Mouse (Mus musculus) intestine, postnatal 0 days (tissue): ENCODE data around the gene Tfip11. TPM values are rescaled to one million over a fixed set of nuclear protein-coding genes. Genes with fewer than 3 reads are reported as not detected.

Experiments
- ATAC-seq: fragments of 200-750 bp; cut with Nextera tagmentation; 2 replicates; pipeline ENCODE4 v1.8.0; 2017; ENCODE audit warnings: mild to moderate bottlenecking, moderate TSS enrichment, moderate library complexity
- H3K27ac ChIP-seq: fragments of 300-500 bp; sonication (generic); 2 replicates; pipeline ENCODE4 v1.5.1; 2014; ENCODE audit warnings: mild to moderate bottlenecking, low read depth, low read length, moderate library complexity
- H3K27me3 ChIP-seq: fragments of 300-500 bp; sonication (generic); replicated peaks from 2 replicates; pipeline ENCODE4 v1.6.1; 2014; ENCODE audit warnings: low read length, mixed read lengths; ENCODE audit not compliant: control insufficient read depth, insufficient read depth
- H3K36me3 ChIP-seq: fragments of 300-500 bp; sonication (generic); 2 replicates; pipeline ENCODE4 v1.6.1; 2014; ENCODE audit warnings: mild to moderate bottlenecking, moderate library complexity; ENCODE audit not compliant: control insufficient read depth, insufficient read depth
- H3K4me1 ChIP-seq: fragments of 300-500 bp; sonication (generic); replicated peaks from 2 replicates; pipeline ENCODE4 v1.6.1; 2014; ENCODE audit warnings: antibody characterized with exemption, low read length, mixed read lengths; ENCODE audit not compliant: control insufficient read depth, insufficient read depth
- H3K4me2 ChIP-seq: fragments of 300-500 bp; sonication (generic); replicated peaks from 2 replicates; pipeline ENCODE4 v1.6.1; 2014; ENCODE audit warnings: low read depth, mild to moderate bottlenecking, moderate library complexity
- H3K4me3 ChIP-seq: fragments of 300-500 bp; sonication (generic); 2 replicates; pipeline ENCODE4 v1.5.1; 2014; ENCODE audit warnings: low read depth, low read length
- H3K9ac ChIP-seq: fragments of 300-500 bp; sonication (generic); 2 replicates; pipeline ENCODE4 v1.6.1; 2014; ENCODE audit warnings: mild to moderate bottlenecking, low read depth, low read length
- H3K9me3 ChIP-seq: fragments of 300-500 bp; sonication (generic); 2 replicates; pipeline ENCODE4 v1.6.1; 2016; ENCODE audit warnings: mixed run types; ENCODE audit not compliant: control insufficient read depth
- CTCF ChIP-seq: sonication (generic); IDR thresholded peaks from 2 replicates; pipeline ENCODE4 v1.5.1; 2016; ENCODE audit warnings: low read depth, mild to moderate bottlenecking, control low read depth, antibody characterized with exemption, moderate library complexity
- WGBS: fragments of 180-500 bp; shearing (Covaris S2); extraction: QIAGEN DNeasy Blood & Tissue Kit; methylation state at CpG from one replicate; pipeline ENCODE4 v1.1.7; 2014; 5-methylcytosine and 5-hydroxymethylcytosine counted together
- polyA plus RNA-seq: library from polyadenylated mRNA; unstranded; fragments of >200 nt; fragmentation: Nextera tagmentation; extraction: Ambion mirVana; gene quantifications from 2 replicates; pipeline ENCODE4 v1.2.1, GENCODE M21; 2015

The Tfip11 gene
- polyA plus RNA-seq, 1 experiment from 2014 or later, result 13.6 TPM

DNA sequence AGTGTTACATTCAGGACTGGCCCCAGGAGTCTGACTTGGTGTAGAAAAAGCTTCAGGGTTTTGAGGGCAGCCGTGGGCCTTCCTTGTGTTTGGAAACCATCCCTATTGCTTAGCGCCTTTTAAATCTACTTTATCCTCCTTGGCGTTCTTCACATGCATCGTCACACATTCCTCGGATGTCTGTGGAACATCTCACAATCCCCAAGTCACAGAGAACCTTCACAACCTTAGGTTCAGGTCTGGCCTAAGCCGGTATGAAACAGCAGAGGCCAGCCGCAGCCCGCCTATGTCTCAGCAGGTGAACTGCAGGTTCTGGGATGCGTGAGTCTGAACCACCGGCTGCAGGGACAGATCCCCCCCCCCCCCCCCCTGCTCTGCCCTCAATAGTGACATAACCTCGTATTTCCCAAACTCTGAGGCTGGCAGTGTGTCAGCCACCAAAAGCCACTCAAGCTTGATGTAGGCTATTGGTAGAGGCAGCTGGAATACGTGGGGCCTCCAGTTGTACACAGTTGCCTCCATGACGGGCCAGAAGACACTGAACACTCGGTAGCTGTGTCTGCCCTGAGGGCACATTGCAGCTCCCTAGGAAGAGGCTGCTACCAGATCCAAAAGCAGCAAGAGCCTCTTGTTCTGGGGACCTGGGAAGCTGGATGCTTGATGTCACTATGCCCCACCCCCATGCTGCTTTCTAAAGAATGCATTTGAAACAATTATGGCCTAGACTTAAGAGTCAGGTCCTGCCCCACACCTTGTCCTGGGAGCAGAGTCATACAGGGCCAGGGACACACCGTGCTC is 45.1 kb upstream of the Tfip11 start:
- TF ChIP-seq CTCF, result no peak
- Histone ChIP-seq H3K4me3 (no peak overlapping the region), H3K9ac (no peak overlapping the region), H3K27me3 (no peaks in the 10 kb centered on the region), H3K9me3 (no peaks in the 10 kb centered on the region), H3K27ac (no peak overlapping the region), H3K4me1 (peaks cover 6% of the 10 kb centered on the region; the same call in 1 of the 2 replicates), H3K36me3 (no peaks in the 10 kb centered on the region), H3K4me2 (no peak overlapping the region)
- 61% methylated on average over 15 of the region's 15 CpGs for WGBS
- ATAC-seq, result no peak

GRCm38 (mm10) chr5:112281676-112282075 is 44.5 kb upstream of the Tfip11 start:
- Histone ChIP-seq H3K36me3 (no peaks in the 10 kb centered on the region), H3K4me1 (peaks cover 6% of the 10 kb centered on the region; the same call in 1 of the 2 replicates), H3K9me3 (no peaks in the 10 kb centered on the region), H3K4me3 (no peak overlapping the region), H3K27me3 (no peaks in the 10 kb centered on the region), H3K9ac (no peak overlapping the region), H3K27ac (no peak overlapping the region), H3K4me2 (no peak overlapping the region)
- ATAC-seq, result no peak
- WGBS, result 78% methylated on average over 4 of the region's 4 CpGs
- no peak for TF ChIP-seq CTCF

GRCm38 (mm10) chr5:112282123-112282779 is 43.9 kb upstream of the Tfip11 start:
- Histone ChIP-seq H3K27ac (0 out of 2 replicates have a peak overlapping the region, but pooled peaks have one; percentile 4), H3K27me3 (no peaks in the 10 kb centered on the region), H3K4me3 (no peak overlapping the region), H3K9me3 (no peaks in the 10 kb centered on the region), H3K4me2 (no peak overlapping the region), H3K36me3 (no peaks in the 10 kb centered on the region), H3K9ac (no peak overlapping the region), H3K4me1 (peaks cover 6% of the 10 kb centered on the region; the same call in 1 of the 2 replicates)
- TF ChIP-seq CTCF, result no peak
- WGBS, result 60% methylated on average over 6 of the region's 6 CpGs
- ATAC-seq, result no peak

DNA sequence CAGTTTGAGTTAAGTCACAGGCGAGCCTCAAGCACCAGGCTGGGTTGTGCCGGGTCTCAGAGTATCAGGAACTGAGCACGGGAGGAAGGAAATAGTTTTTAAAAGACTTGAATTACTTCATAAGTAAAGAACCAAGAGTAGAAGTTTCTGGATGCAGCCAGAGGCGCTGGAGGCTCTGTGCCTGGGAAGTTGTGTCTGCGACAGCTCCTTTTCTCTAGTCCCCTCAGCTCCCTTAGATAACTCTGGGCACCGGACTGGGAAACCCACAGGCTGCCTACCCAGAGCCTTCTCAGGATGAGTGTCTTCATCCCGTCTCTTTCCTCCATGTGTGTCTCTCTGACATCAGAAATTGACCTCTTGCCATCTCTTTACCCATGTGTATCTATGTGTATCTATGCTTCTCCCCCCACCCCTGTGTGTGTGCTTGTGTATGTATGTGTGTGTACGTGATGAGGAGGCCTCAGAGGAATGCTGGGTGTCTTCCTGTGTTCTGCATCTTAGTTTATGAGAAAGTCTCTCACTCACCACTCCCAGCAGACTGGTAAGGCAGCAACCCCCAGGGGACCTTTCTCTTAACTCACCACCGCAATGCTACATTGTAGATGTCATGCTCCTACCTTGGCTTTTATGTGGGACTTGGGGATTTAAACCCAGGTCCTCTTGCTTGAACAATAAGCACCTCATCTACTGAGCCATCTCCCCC is 43.2 kb upstream of the Tfip11 start:
- H3K4me3 ChIP-seq, result no peak overlapping the region
- H3K4me1 ChIP-seq, result peaks cover under 1% of the 10 kb centered on the region; the same call in 1 of the 2 replicates
- no peaks in the 10 kb centered on the region for H3K36me3 ChIP-seq
- 0 out of 2 replicates have a peak overlapping the region, but pooled peaks have one; percentile 4 for H3K27ac ChIP-seq
- H3K9ac ChIP-seq, result no peak overlapping the region
- no peaks in the 10 kb centered on the region for H3K9me3 ChIP-seq
- H3K27me3 ChIP-seq, result no peaks in the 10 kb centered on the region
- no peak for TF ChIP-seq CTCF
- 64% methylated on average over 9 of the region's 9 CpGs for WGBS
- H3K4me2 ChIP-seq, result no peak overlapping the region
- ATAC-seq, result no peak

GRCm38 (mm10) chr5:112283543-112284202 is 42.5 kb upstream of the Tfip11 start:
- WGBS, result 63% methylated on average over 10 of the region's 10 CpGs

More at GRCm38 (mm10) chr5:112283543-112284202, 42.5 kb upstream of the Tfip11 start:
- Histone ChIP-seq H3K27me3 (no peaks in the 10 kb centered on the region), H3K9ac (no peak overlapping the region), H3K9me3 (no peaks in the 10 kb centered on the region), H3K4me3 (no peak overlapping the region), H3K27ac (no peak overlapping the region), H3K36me3 (no peaks in the 10 kb centered on the region), H3K4me2 (no peak overlapping the region), H3K4me1 (peaks cover 3% of the 10 kb centered on the region; the same call in 1 of the 2 replicates)
- ATAC-seq, result no peak
- no peak for TF ChIP-seq CTCF
